Mouse (Mus musculus) stomach, postnatal 0 days (tissue): ENCODE results near the gene P2ry14. TPM values are rescaled to one million over a fixed set of nuclear protein-coding genes. Genes with fewer than 3 reads are reported as not detected.
A peak's percentile ranks its signal among the peaks of the same experiment; 100 is the strongest.

Source experiments
- ATAC-seq: fragments of 200-750 bp; cut with Nextera tagmentation; 2 replicates; pipeline ENCODE4 v1.8.0; 2017; ENCODE audit not compliant: low FRiP score, low TSS enrichment
- DNase-seq: peaks from one replicate; pipeline ENCODE4 v3.0.0-alpha.2; 2016; ENCODE audit warnings: low spot score
- H3K27ac ChIP-seq: fragments of 300-500 bp; sonication (generic); replicated peaks from 2 replicates; pipeline ENCODE4 v1.5.1; 2014; ENCODE audit warnings: mild to moderate bottlenecking, control low read depth
- H3K27me3 ChIP-seq: fragments of 300-500 bp; sonication (generic); 2 replicates; pipeline ENCODE4 v1.6.1; 2014; ENCODE audit warnings: low read length; ENCODE audit not compliant: control insufficient read depth, insufficient read depth
- H3K36me3 ChIP-seq: fragments of 300-500 bp; sonication (generic); 2 replicates; pipeline ENCODE4 v1.6.1; 2014; ENCODE audit warnings: low read length, mixed read lengths; ENCODE audit not compliant: control insufficient read depth, insufficient read depth
- H3K4me1 ChIP-seq: fragments of 300-500 bp; sonication (generic); replicated peaks from 2 replicates; pipeline ENCODE4 v1.6.1; 2014; ENCODE audit warnings: antibody characterized with exemption; ENCODE audit not compliant: control insufficient read depth, insufficient read depth
- H3K4me2 ChIP-seq: fragments of 300-500 bp; sonication (generic); replicated peaks from 2 replicates; pipeline ENCODE4 v1.6.1; 2014; ENCODE audit warnings: low read depth, mild to moderate bottlenecking, control low read depth, moderate library complexity
- H3K4me3 ChIP-seq: fragments of 300-500 bp; sonication (generic); 2 replicates; pipeline ENCODE4 v1.5.1; 2014; ENCODE audit warnings: low read depth, low read length, control low read depth
- H3K9ac ChIP-seq: fragments of 300-500 bp; sonication (generic); 2 replicates; pipeline ENCODE4 v1.6.1; 2014; ENCODE audit warnings: mild to moderate bottlenecking, low read length, control low read depth, mixed read lengths
- H3K9me3 ChIP-seq: fragments of 300-500 bp; sonication (generic); 2 replicates; pipeline ENCODE4 v1.6.1; 2016; ENCODE audit warnings: low read length; ENCODE audit not compliant: control insufficient read depth
- CTCF ChIP-seq: IDR thresholded peaks from 2 replicates; pipeline ENCODE4 v1.5.1; 2016; ENCODE audit warnings: antibody characterized with exemption, low read depth, mild to moderate bottlenecking, moderate library complexity
- EP300 ChIP-seq: optimal IDR thresholded peaks from 2 replicates; pipeline ENCODE3; 2016; ENCODE audit warnings: antibody characterized with exemption
- WGBS: fragments of 180-500 bp; shearing (Covaris S2); extraction: QIAGEN DNeasy Blood & Tissue Kit; methylation state at CpG from one replicate; pipeline ENCODE4 v1.1.7; 2014; 5-methylcytosine and 5-hydroxymethylcytosine counted together
- polyA plus RNA-seq: library from polyadenylated mRNA; unstranded; fragments of >200 nt; fragmentation: Nextera tagmentation; extraction: Ambion mirVana; gene quantifications from 2 replicates; pipeline ENCODE4 v1.2.1, GENCODE M21; 2015

The P2ry14 gene
- polyA plus RNA-seq, 1 experiment from 2014 or later, result 9.8 TPM

- Histone ChIP-seq H3K4me2 (no peak overlapping the region), H3K9ac (no peak overlapping the region), H3K9me3 (no peaks in the 10 kb centered on the region), H3K4me3 (no peak overlapping the region), H3K27ac (peak overlapping the region; percentile 53), H3K27me3 (no peaks in the 10 kb centered on the region), H3K4me1 (no peaks in the 10 kb centered on the region; the same call in 1 of the 2 replicates), H3K36me3 (no peaks in the 10 kb centered on the region)
- ATAC-seq (peak; percentile 26; the same call in 1 of the 2 replicates), DNase-seq (no peak)
- 31% methylated on average over 2 of the region's 2 CpGs for WGBS
- no peak for TF ChIP-seq CTCF
- no peak for TF ChIP-seq EP300
Observed at GRCm38 (mm10) chr3:59169921-59170627, 16.7 kb upstream of the P2ry14 start.

GRCm38 (mm10) chr3:59169215-59169614 is 15.8 kb upstream of the P2ry14 start:
- H3K4me1 ChIP-seq, result no peaks in the 10 kb centered on the region; the same call in 1 of the 2 replicates
- H3K9ac ChIP-seq, result no peak overlapping the region
- DNase-seq (no peak), ATAC-seq (no peak)
- no peaks in the 10 kb centered on the region for H3K9me3 ChIP-seq
- no peaks in the 10 kb centered on the region for H3K36me3 ChIP-seq
- TF ChIP-seq EP300, result no peak
- peak; percentile 48 for TF ChIP-seq CTCF
- H3K4me2 ChIP-seq, result no peak overlapping the region
- 56% methylated on average over 4 of the region's 4 CpGs for WGBS
- no peaks in the 10 kb centered on the region for H3K27me3 ChIP-seq
- H3K27ac ChIP-seq, result peak overlapping the region; percentile 37
- H3K4me3 ChIP-seq, result no peak overlapping the region

GRCm38 (mm10) chr3:59168476-59168875 is 15.1 kb upstream of the P2ry14 start:
- peak; percentile 42 for TF ChIP-seq CTCF
- no peak for TF ChIP-seq EP300
- peak overlapping the region; percentile 37 for H3K27ac ChIP-seq
- 77% methylated on average over 6 of the region's 6 CpGs for WGBS

GRCm38 (mm10) chr3:59167417-59168054 is 14.1 kb upstream of the P2ry14 start:
- TF ChIP-seq EP300 (no peak), CTCF (no peak)
- H3K36me3 ChIP-seq, result no peaks in the 10 kb centered on the region
- 45% methylated on average over 2 of the region's 2 CpGs for WGBS
- ATAC-seq (peak; percentile 45; the same call in 1 of the 2 replicates), DNase-seq (no peak)
- H3K27ac ChIP-seq, result peak overlapping the region; percentile 65
- H3K4me3 ChIP-seq, result no peak overlapping the region
- H3K4me1 ChIP-seq, result no peaks in the 10 kb centered on the region; the same call in 1 of the 2 replicates
- no peak overlapping the region for H3K4me2 ChIP-seq
- H3K9me3 ChIP-seq, result no peaks in the 10 kb centered on the region
- no peaks in the 10 kb centered on the region for H3K27me3 ChIP-seq
- no peak overlapping the region for H3K9ac ChIP-seq

More at GRCm38 (mm10) chr3:59168476-59168875, 15.1 kb upstream of the P2ry14 start:
- Histone ChIP-seq H3K4me3 (no peak overlapping the region), H3K9ac (no peak overlapping the region), H3K4me1 (no peaks in the 10 kb centered on the region; the same call in 1 of the 2 replicates), H3K4me2 (no peak overlapping the region), H3K36me3 (no peaks in the 10 kb centered on the region), H3K27me3 (no peaks in the 10 kb centered on the region), H3K9me3 (no peaks in the 10 kb centered on the region)
- DNase-seq (no peak), ATAC-seq (no peak)

- no peaks in the 10 kb centered on the region for H3K27me3 ChIP-seq
- no peak for ATAC-seq
- H3K9me3 ChIP-seq, result no peaks in the 10 kb centered on the region
- no peak overlapping the region for H3K4me3 ChIP-seq
- DNase-seq, result no peak
- no peak overlapping the region for H3K27ac ChIP-seq
- WGBS, result 67% methylated on average over 1 of the region's 1 CpGs
- TF ChIP-seq EP300 (no peak), CTCF (no peak)
- H3K4me1 ChIP-seq, result no peaks in the 10 kb centered on the region
- no peak overlapping the region for H3K9ac ChIP-seq
- no peak overlapping the region for H3K4me2 ChIP-seq
- H3K36me3 ChIP-seq, result no peaks in the 10 kb centered on the region
Observed at GRCm38 (mm10) chr3:59160465-59160864, 7.0 kb upstream of the P2ry14 start.

- Histone ChIP-seq H3K4me2 (no peak overlapping the region), H3K9ac (no peak overlapping the region), H3K9me3 (no peaks in the 10 kb centered on the region), H3K27me3 (no peaks in the 10 kb centered on the region), H3K27ac (no peak overlapping the region), H3K4me3 (no peak overlapping the region), H3K36me3 (no peaks in the 10 kb centered on the region), H3K4me1 (no peaks in the 10 kb centered on the region)
- DNase-seq, result no peak
- 85% methylated on average over 5 of the region's 5 CpGs for WGBS
- no peak for ATAC-seq
- no peak for TF ChIP-seq EP300
- no peak for TF ChIP-seq CTCF
Observed at GRCm38 (mm10) chr3:59157048-59157447, 3.6 kb upstream of the P2ry14 start.
